Mouse (Mus musculus) bone marrow macrophage, adult 2 months (primary cell): Measurements from ENCODE around the gene Fgf12.

Experiments
- CTCF ChIP-seq: IDR thresholded peaks from 2 replicates; pipeline ENCODE4 v1.5.1; 2012; ENCODE audit warnings: low read depth, mild to moderate bottlenecking, low read length, moderate library complexity
- POLR2A ChIP-seq: IDR thresholded peaks from 2 replicates; pipeline ENCODE4 v1.6.1; 2012; ENCODE audit warnings: mild to moderate bottlenecking, low read depth, low read length, borderline replicate concordance

- TF ChIP-seq POLR2A (no peak), CTCF (no peak)
These were observed 514.6 kb downstream of the Fgf12 start for GRCm38 (mm10) chr16:28238019-28238868.
